Mouse (Mus musculus): ENCODE data around the gene Itga5. TPM values are rescaled to one million over a fixed set of nuclear protein-coding genes. Genes with fewer than 3 reads are reported as not detected.
"Not testable (repeated sequence)": the region's sequence is repeated elsewhere in the genome, so short reads cannot be mapped to it uniquely, and the experiment has no call there.

The Itga5 gene
- 12.9 and 15.8 TPM in 2 replicates for polyA plus RNA-seq (2015; fragmentation: Nextera tagmentation; extraction: Ambion mirVana)

DNA sequence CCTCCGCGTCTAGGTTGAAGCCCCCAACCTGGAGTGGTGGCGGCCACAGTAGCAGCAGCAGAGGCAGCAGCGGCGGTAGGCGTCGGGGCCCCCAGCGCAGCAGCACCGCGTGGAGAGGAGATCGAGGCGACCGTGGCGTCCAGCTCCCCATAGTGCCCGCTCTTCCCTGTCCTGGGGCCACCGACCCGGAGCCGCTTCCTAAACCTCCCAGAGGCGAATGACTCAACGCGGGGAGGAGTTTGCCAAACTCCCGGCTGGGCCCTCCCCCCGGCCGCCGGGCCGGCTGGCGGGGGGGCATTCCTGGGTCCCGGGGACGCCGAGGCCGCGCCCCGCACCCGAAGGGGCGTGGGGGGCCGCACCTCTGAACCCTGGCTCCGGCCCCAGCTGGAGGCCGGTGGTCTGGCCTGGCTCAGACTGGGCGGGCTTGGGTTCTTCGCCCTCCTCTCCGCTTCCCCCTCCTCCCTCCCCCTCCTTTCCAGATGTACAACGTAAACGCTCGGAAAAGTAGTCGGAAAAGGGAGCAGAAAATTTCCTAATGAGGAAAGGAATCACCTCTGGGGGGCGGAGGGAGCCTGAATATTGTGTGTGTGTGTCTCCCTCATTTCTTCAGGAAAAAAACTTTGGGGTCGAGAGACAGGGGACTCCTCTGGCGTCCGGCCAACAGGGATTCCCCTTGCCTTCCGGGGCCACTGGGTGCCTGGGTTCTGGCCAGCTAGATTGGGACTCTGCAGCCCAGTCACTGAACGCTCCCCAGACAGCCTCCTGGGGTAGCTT lies at the start of gene Itga5:
Gene Itga5, minus strand, starts transcription at position 388 of the 774 bp plus-strand sequence.
- Histone ChIP-seq H3K9me3 (replicated peaks) (no peaks in the 10 kb centered on the region), H3K4me3 (replicated peaks) (peak within 1 kb of the TSS; percentile 75), H3K36me3 (no peaks in the 10 kb centered on the region), H3K9ac (peak within 1 kb of the TSS; percentile 88), H3K27ac (peak within 1 kb of the TSS; percentile 85), H3K4me1 (replicated peaks) (peaks cover 65% of the 10 kb centered on the region), H3K4me2 (peak within 1 kb of the TSS; percentile 92), H3K27me3 (peaks cover 20% of the 10 kb centered on the region; the same call in 1 of the 2 replicates)
- 1% methylated on average over 51 of the region's 51 CpGs for WGBS (ENCODE audit: insufficient replicate concordance)
- ATAC-seq (ENCODE audit: low read depth) (peak; percentile 32; the same call in 1 of the 2 replicates), DNase-seq (peak; percentile 34)

DNA sequence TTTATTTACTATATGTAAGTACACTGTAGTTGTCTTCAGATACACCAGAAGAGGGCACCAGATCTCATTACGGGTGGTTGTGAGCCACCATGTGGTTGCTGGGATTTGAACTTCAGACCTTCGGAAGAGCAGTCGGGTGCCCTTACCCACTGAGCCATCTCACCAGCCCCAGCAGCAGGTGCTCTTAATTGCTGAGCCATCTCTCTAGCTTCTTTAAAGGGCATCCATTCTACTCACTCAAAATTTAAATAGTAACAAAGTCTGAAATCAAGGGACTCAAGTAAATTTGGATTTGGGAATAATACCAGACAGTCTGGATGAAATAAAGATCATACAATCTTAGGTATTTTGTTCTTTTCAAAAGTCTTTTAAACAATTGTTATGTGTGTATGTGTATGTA lies 39.0 kb upstream of the Itga5 start:
- not testable (repeated sequence) for H3K4me3 ChIP-seq (replicated peaks); H3K36me3 ChIP-seq; DNase-seq; H3K27ac ChIP-seq; H3K27me3 ChIP-seq; ATAC-seq (ENCODE audit: low read depth); H3K4me1 ChIP-seq (replicated peaks); H3K4me2 ChIP-seq; H3K9ac ChIP-seq; H3K9me3 ChIP-seq (replicated peaks)
- 67% methylated on average over 3 of the region's 3 CpGs for WGBS (ENCODE audit: insufficient replicate concordance)

DNA sequence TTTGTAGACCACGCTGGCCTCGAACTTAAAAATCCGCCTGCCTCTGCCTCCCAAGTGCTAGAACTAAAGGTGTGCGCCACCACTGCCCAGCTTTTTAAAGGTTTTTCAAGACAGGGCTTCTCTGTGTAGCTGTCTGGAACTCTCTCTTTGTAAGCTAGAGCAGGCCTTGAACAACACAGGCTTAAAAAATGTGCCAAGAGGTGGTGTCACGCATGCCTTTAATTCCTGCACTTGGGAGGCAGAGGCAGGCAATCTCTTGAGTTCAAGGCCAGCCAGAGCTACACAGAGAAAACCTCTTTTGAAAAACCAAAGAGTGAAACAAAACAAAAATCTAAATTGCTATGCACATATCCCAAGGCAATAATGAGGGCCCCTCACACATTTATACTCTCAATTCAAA lies 34.8 kb upstream of the Itga5 start:
- H3K4me2 ChIP-seq: no peak overlapping the region
- ATAC-seq (ENCODE audit: low read depth): no peak
- no peak overlapping the region for H3K4me3 ChIP-seq (replicated peaks)
- no peaks in the 10 kb centered on the region for H3K27me3 ChIP-seq
- H3K36me3 ChIP-seq: no peaks in the 10 kb centered on the region
- no peak for DNase-seq
- H3K9me3 ChIP-seq (replicated peaks): no peaks in the 10 kb centered on the region
- H3K4me1 ChIP-seq (replicated peaks): no peaks in the 10 kb centered on the region
- WGBS (ENCODE audit: insufficient replicate concordance): 80% methylated on average over 5 of the region's 5 CpGs
- no peak overlapping the region for H3K27ac ChIP-seq
- H3K9ac ChIP-seq: no peak overlapping the region

DNA sequence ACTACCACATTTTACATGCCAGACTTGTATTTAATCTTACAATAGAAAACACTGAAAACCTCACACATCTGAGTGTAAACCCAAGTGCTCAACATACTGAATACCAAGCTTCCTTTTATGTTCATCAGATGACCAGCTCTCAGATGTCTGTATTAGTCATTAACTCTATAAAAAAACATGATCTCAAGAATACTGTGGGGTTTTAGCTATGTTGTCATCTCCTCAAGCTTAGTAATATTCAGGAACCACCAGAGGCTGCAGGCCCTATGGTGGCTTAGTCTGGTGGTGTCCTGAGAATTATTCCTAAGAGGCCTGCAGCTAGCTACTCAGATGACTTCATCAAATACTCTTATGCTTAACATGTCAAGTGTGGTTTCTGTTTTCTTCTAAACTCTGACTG lies 27.0 kb upstream of the Itga5 start:
- no peak for ATAC-seq (ENCODE audit: low read depth)
- H3K27ac ChIP-seq: no peak overlapping the region
- H3K4me1 ChIP-seq (replicated peaks): no peaks in the 10 kb centered on the region

DNA sequence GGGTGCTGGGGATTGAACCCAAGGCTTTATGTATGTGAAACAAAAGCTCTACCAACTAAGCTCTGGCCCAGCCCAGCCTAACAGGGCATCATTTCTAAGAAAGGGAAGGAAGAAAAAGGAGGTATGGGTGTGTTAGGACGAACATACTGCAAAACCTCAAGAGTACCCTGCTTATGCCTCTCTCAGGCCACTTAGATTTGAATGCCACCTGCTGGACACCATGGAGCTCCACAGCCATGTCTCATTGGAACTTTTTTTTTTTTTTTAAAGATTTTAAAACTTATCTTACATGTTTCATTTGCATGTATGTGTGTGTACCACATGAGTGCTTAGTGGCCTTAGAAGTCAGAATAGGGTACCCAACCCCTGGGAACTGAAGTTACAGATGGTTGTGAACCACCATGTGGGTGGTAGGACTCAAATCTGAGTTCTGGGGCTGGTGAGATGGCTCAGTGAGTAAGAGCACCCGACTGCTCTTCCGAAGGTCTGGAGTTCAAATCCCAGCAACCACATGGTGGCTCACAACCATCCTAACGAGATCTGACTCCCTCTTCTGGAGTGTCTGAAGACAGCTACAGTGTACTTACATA lies 22.1 kb upstream of the Itga5 start:
- DNase-seq: no peak
- H3K36me3 ChIP-seq: no peaks in the 10 kb centered on the region
- ATAC-seq (ENCODE audit: low read depth): no peak
- H3K27ac ChIP-seq: no peak overlapping the region
- no peak overlapping the region for H3K4me3 ChIP-seq (replicated peaks)
- H3K9ac ChIP-seq: no peak overlapping the region
- H3K4me1 ChIP-seq (replicated peaks): 0 out of 2 replicates have a peak, but pooled peaks cover 4% of the 10 kb centered on the region
- H3K9me3 ChIP-seq (replicated peaks): no peaks in the 10 kb centered on the region
- WGBS (ENCODE audit: insufficient replicate concordance): 39% methylated on average over 4 of the region's 4 CpGs
- H3K4me2 ChIP-seq: no peak overlapping the region
- H3K27me3 ChIP-seq: peaks cover 2% of the 10 kb centered on the region; the same call in 1 of the 2 replicates

More for the DNA sequence above, 27.0 kb upstream of the Itga5 start:
- Histone ChIP-seq H3K36me3 (no peaks in the 10 kb centered on the region), H3K27me3 (no peaks in the 10 kb centered on the region), H3K9ac (no peak overlapping the region), H3K4me2 (no peak overlapping the region), H3K4me3 (replicated peaks) (no peak overlapping the region), H3K9me3 (replicated peaks) (no peaks in the 10 kb centered on the region)
- no peak for DNase-seq

DNA sequence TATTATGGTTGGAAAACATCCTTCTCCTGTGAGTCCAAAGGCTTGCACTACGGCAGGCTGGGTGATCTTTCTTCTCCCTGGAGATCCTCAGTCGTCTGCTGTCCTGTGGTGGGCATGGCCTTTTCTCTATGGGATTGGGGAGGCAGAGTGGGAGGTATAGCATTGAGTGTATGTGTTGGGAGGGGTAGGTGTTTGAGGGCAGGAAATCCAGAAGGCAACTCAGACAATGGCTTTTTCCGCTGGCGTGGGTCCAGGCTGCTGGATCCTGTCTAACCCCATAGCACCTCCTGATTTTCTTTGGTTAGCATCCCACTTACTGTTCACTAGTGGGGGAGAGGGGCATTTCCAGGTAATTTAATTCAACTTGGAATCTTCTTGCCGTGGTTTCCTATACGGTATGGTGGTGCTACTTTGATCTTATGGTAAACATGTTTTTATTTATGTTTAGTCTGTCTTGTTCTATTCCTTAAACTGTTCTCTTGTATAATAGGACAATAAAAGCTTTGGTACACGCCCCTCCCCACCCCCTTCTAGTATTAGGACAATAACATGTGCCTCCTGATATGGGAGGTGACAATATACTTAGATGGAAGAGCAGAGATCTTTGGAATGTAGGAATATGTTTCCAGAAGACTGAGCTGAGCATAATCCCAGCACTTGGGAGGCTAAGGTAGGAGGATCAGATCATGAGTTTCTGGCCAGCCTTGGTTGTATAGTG lies 17.4 kb upstream of the Itga5 start:
- peaks cover 12% of the 10 kb centered on the region for H3K4me1 ChIP-seq (replicated peaks)
- H3K4me3 ChIP-seq (replicated peaks): no peak overlapping the region
- H3K4me2 ChIP-seq: no peak overlapping the region
- no peaks in the 10 kb centered on the region for H3K9me3 ChIP-seq (replicated peaks)
- H3K27ac ChIP-seq: peak overlapping the region; percentile 10; the same call in 1 of the 2 replicates
- WGBS (ENCODE audit: insufficient replicate concordance): 40% methylated on average over 7 of the region's 7 CpGs
- no peaks in the 10 kb centered on the region for H3K36me3 ChIP-seq
- DNase-seq (no peak), ATAC-seq (ENCODE audit: low read depth) (no peak)
- peaks cover 9% of the 10 kb centered on the region; the same call in 1 of the 2 replicates for H3K27me3 ChIP-seq
- no peak overlapping the region for H3K9ac ChIP-seq

DNA sequence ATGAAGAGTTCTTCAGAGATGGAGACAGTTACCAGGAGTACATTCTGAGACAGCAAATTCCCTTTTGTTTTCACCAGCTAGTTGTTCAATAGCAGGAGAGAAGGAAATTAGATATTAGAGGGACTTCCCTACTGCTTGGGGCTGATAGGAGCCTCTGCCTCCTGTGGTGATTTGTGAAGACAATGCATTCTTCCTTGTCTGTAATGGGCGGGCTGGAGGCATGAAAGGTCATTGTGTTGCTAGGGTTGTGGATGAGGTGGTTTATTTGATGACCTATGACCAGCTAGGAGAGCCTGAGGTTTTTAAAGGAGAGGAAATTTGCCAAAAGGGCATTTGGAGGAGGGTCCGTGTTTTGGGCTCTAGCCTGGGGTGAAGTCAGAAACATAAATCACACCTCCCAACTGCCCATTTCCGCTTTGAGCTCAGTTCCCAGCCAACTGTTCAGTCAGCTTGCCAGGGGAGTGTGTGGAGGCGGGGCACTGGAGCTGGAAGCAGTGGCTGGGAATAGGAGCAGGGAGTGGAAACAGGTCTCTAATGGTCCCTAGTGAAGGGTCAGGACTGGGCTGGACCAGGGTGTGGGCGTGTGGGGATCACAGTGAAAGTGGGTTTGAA lies 16.3 kb upstream of the Itga5 start:
- ATAC-seq (ENCODE audit: low read depth): 0 out of 2 replicates have a peak, but pooled peaks have one; percentile 29
- Histone ChIP-seq H3K9me3 (replicated peaks) (no peaks in the 10 kb centered on the region), H3K4me3 (replicated peaks) (no peak overlapping the region), H3K4me2 (no peak overlapping the region), H3K9ac (no peak overlapping the region), H3K27ac (no peak overlapping the region), H3K4me1 (replicated peaks) (peaks cover 19% of the 10 kb centered on the region), H3K36me3 (no peaks in the 10 kb centered on the region), H3K27me3 (peaks cover 9% of the 10 kb centered on the region; the same call in 1 of the 2 replicates)
- DNase-seq: no peak
- WGBS (ENCODE audit: insufficient replicate concordance): 24% methylated on average over 5 of the region's 5 CpGs

DNA sequence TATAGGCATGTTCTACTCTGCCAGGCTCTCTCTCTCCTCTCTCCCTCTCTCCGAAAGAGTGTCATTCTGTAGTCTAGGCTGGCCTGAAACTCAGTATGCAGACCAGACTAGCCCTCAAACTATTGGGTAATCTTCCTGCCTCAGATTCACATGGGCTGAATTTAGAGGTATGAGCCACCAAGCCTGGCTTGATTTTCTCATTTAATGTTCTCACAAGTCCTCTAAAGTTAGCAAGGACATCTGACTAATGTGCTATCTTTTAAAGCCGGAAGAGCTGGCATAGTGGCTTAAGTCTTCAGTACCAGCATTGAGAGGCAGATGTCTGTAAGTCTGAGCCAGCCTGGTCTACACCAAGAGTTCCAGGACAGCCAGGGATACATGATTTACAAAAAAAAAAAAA lies 15.5 kb upstream of the Itga5 start:
- Histone ChIP-seq H3K9ac (no peak overlapping the region), H3K27ac (no peak overlapping the region), H3K36me3 (no peaks in the 10 kb centered on the region), H3K27me3 (peaks cover 9% of the 10 kb centered on the region; the same call in 1 of the 2 replicates), H3K4me1 (replicated peaks) (peaks cover 19% of the 10 kb centered on the region), H3K9me3 (replicated peaks) (no peaks in the 10 kb centered on the region), H3K4me2 (no peak overlapping the region), H3K4me3 (replicated peaks) (no peak overlapping the region)
- WGBS (ENCODE audit: insufficient replicate concordance): 61% methylated on average over 2 of the region's 2 CpGs
- no peak for ATAC-seq (ENCODE audit: low read depth)
- no peak for DNase-seq

DNA sequence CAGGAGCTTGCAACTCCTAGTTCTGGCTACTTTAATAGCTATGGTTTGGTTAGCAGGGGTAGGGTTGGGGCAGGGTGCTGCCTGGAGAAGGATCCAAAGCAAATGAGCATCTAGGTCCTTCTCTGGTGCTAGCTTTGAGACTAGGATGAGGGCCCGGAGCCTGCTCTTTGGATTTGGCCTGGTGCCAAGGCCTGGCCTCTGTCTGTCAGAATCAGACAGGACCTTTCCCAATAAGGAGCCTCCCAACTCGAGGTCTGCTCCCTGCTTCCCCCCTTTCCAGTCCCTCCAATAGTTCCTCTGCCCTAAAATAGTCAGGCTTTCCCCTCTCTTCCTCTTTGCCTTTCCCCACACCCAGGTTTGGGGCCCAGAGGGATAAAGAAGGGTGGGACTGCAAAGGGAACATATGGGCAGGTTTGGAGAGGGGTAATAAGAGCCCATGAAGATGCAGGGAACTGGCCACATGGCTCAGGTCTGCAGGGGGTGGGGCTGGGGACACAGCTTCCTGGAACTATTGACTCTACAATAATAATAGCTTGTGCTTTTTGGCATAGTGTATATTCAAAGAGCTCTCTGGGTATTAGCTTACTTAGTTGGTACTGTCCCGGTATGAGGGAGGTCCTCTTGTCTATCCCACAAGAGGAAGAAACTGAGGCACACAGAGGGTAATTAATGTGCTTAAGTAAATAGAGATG lies 12.2 kb upstream of the Itga5 start:
- no peak for DNase-seq
- 48% methylated on average over 3 of the region's 3 CpGs for WGBS (ENCODE audit: insufficient replicate concordance)
- no peaks in the 10 kb centered on the region for H3K36me3 ChIP-seq
- no peaks in the 10 kb centered on the region for H3K9me3 ChIP-seq (replicated peaks)
- no peak overlapping the region for H3K9ac ChIP-seq
- no peak for ATAC-seq (ENCODE audit: low read depth)
- no peak overlapping the region for H3K4me2 ChIP-seq
- no peak overlapping the region for H3K4me3 ChIP-seq (replicated peaks)
- 0 out of 2 replicates have a peak, but pooled peaks cover 6% of the 10 kb centered on the region for H3K27me3 ChIP-seq
- peaks cover 17% of the 10 kb centered on the region for H3K4me1 ChIP-seq (replicated peaks)
- no peak overlapping the region for H3K27ac ChIP-seq

DNA sequence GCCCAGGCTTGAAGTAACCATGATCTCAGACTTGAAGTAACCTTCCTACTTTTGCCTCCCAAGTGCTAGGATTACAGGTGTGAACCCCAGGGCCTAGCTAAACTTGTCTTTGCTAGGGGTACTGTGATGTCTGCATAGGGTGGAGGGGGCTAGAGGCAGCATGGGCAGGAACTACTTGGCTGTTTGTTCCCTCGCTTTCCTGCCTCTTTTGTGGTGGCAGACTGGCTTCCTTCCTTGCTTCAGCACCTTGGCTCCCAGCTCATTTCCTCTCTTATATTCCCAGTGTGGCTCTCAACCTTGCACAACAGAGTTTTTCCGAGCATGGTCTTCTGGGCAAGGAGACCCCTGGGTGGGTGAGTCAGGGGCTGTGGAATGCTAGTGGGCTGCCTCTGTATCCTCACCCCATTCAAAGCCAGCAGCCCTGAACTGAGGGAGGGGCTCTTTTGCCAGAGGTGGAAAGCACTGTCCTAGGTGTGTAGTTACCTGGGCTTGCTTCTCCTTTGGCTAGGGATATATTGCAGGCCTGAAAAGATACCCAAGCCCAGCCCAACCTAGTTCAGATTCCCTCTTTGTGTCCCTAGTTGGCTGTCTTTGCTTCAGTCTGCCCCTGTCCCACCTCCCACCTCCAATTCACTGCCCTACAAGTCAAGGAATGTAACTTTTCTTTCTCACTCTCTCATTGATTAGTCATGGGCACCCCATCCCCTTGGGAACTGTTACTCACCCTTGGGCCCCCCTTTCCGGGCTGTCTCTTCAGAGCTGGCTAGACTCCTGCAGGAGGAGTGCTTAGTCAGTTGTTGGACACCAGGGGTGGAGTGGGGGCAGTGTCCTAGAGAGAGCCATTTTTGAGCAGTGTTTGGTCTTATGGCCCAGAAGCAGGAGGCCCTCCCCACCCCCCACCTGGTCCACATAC lies 11.4 kb upstream of the Itga5 start:
- H3K27ac ChIP-seq: no peak overlapping the region
- H3K4me2 ChIP-seq: no peak overlapping the region
- peaks cover 15% of the 10 kb centered on the region for H3K4me1 ChIP-seq (replicated peaks)
- DNase-seq (no peak), ATAC-seq (ENCODE audit: low read depth) (no peak)
- H3K4me3 ChIP-seq (replicated peaks): no peak overlapping the region
- WGBS (ENCODE audit: insufficient replicate concordance): 38% methylated on average over 3 of the region's 3 CpGs
- H3K27me3 ChIP-seq: 0 out of 2 replicates have a peak, but pooled peaks cover 1% of the 10 kb centered on the region
- H3K9ac ChIP-seq: no peak overlapping the region
- H3K9me3 ChIP-seq (replicated peaks): no peaks in the 10 kb centered on the region
- no peaks in the 10 kb centered on the region for H3K36me3 ChIP-seq
